Mouse (Mus musculus) left cerebral cortex, adult 2 months (tissue): ENCODE data around the gene Frmpd2. TPM values are rescaled to one million over a fixed set of nuclear protein-coding genes. Genes with fewer than 3 reads are reported as not detected.

Source experiments
- DNase-seq, 2 experiments: peaks; one replicate each; pipeline ENCODE4 v3.0.0; 2021 to 2022; ENCODE audit warnings: low spot score in 2 of 2, mixed read lengths in 1 of 2; ENCODE audit errors: extremely low spot score in 1 of 2
- H3K27ac ChIP-seq: fragments of 200-600 bp; 2 replicates; pipeline ENCODE4 v1.8.1; 2022
- H3K4me3 ChIP-seq: fragments of 200-600 bp; 2 replicates; pipeline ENCODE4 v1.8.1; 2022
- CTCF ChIP-seq: fragments of 200-600 bp; IDR thresholded peaks from 2 replicates; pipeline ENCODE4 v1.8.1; 2022; ENCODE audit warnings: antibody characterized with exemption, mild to moderate bottlenecking, moderate library complexity
- intact Hi-C: fragments of 180-260 bp; cut with DNase I; formaldehyde crosslinking; loops from one replicate; pipeline ENCODE4 v1.15.1; 2025
- total RNA-seq, 2 experiments: library from RNA; stranded (reverse); gene quantifications; 2 replicates each; pipeline ENCODE4 v1.2.3; 2021

Gene Frmpd2
- total RNA-seq, 2 experiments from 2014 or later = 0.25 to 0.87 TPM

- no peak for TF ChIP-seq CTCF
- intact Hi-C loops = no loop called here
- no peak overlapping the region for H3K27ac ChIP-seq
- no peak for DNase-seq
- H3K4me3 ChIP-seq = no peak overlapping the region
These were observed 42.4 kb downstream of the Frmpd2 start for GRCm38 (mm10) chr14:33513877-33514276.

- intact Hi-C loops = no loop called here
- H3K27ac ChIP-seq = no peak overlapping the region
- DNase-seq = no peak
These were observed 43.3 kb downstream of the Frmpd2 start for GRCm38 (mm10) chr14:33514756-33515285.

GRCm38 (mm10) chr14:33521538-33521937 is 50.0 kb downstream of the Frmpd2 start:
- H3K27ac ChIP-seq = peak overlapping the region; percentile 59
- no peak for TF ChIP-seq CTCF
- peak; percentile 78 to 81 for DNase-seq

More at GRCm38 (mm10) chr14:33514756-33515285, 43.3 kb downstream of the Frmpd2 start:
- no peak for TF ChIP-seq CTCF
- H3K4me3 ChIP-seq = no peak overlapping the region

GRCm38 (mm10) chr14:33525272-33525983 is 53.9 kb downstream of the Frmpd2 start:
- H3K4me3 ChIP-seq = no peak overlapping the region
- peak; percentile 43 to 58 for DNase-seq
- no peak for TF ChIP-seq CTCF
- intact Hi-C loops = loop anchor here (10.0 kb wide), 1 partner anchor 141 kb away; no protein-coding TSS in a partner anchor
- H3K27ac ChIP-seq = peak overlapping the region; percentile 80

More at GRCm38 (mm10) chr14:33521538-33521937, 50.0 kb downstream of the Frmpd2 start:
- intact Hi-C loops = loop anchor here (2.0 to 10.0 kb wide), 3 partner anchors 47 to 137 kb away; no protein-coding TSS in a partner anchor
- H3K4me3 ChIP-seq = no peak overlapping the region

GRCm38 (mm10) chr14:33526621-33527020 is 55.1 kb downstream of the Frmpd2 start:
- H3K4me3 ChIP-seq = no peak overlapping the region
- H3K27ac ChIP-seq = no peak overlapping the region
- intact Hi-C loops = loop anchor here (10.0 kb wide), 1 partner anchor 142 kb away; no protein-coding TSS in a partner anchor
- TF ChIP-seq CTCF = no peak
- no peak for DNase-seq

GRCm38 (mm10) chr14:33527938-33528337 is 56.4 kb downstream of the Frmpd2 start:
- Histone ChIP-seq H3K4me3 (no peak overlapping the region), H3K27ac (no peak overlapping the region)
- no peak for DNase-seq
- TF ChIP-seq CTCF = no peak
- intact Hi-C loops = loop anchor here (10.0 kb wide), 1 partner anchor 143 kb away; no protein-coding TSS in a partner anchor

GRCm38 (mm10) chr14:33531331-33531912 is 59.9 kb downstream of the Frmpd2 start:
- no peak overlapping the region for H3K4me3 ChIP-seq
- peak in 1 of 2 experiments; percentile 28 for DNase-seq
- peak overlapping the region; percentile 92 for H3K27ac ChIP-seq
- intact Hi-C loops = loop anchor here (1.0 to 5.0 kb wide), 3 partner anchors 14 to 85 kb away; partner anchors contain the start of genes Frmpd2 and Mapk8
- TF ChIP-seq CTCF = no peak

GRCm38 (mm10) chr14:33532792-33533191 is 61.3 kb downstream of the Frmpd2 start:
- Histone ChIP-seq H3K4me3 (no peak overlapping the region), H3K27ac (peak overlapping the region; percentile 92)
- intact Hi-C loops = loop anchor here (5.0 kb wide), 1 partner anchor 60 kb away; the partner anchor contains the start of gene Frmpd2
- no peak for TF ChIP-seq CTCF
- no peak for DNase-seq

- Histone ChIP-seq H3K27ac (peak overlapping the region; percentile 92), H3K4me3 (no peak overlapping the region)
- TF ChIP-seq CTCF = peak; percentile 4
- intact Hi-C loops = loop anchor here (5.0 kb wide), 1 partner anchor 61 kb away; the partner anchor contains the start of gene Frmpd2
- DNase-seq = no peak
These were observed 62.0 kb downstream of the Frmpd2 start for GRCm38 (mm10) chr14:33533516-33533915.

GRCm38 (mm10) chr14:33535317-33535716 is 63.8 kb downstream of the Frmpd2 start:
- intact Hi-C loops = no loop called here
- DNase-seq = no peak
- Histone ChIP-seq H3K27ac (no peak overlapping the region), H3K4me3 (no peak overlapping the region)
- TF ChIP-seq CTCF = no peak

GRCm38 (mm10) chr14:33539559-33540167 is 68.2 kb downstream of the Frmpd2 start:
- Histone ChIP-seq H3K4me3 (no peak overlapping the region), H3K27ac (no peak overlapping the region)
- DNase-seq = peak in 1 of 2 experiments; percentile 2
- no peak for TF ChIP-seq CTCF
- intact Hi-C loops = no loop called here
